Mouse (Mus musculus) limb, embryonic 14.5 days (tissue): ENCODE results near the gene P2ry14. TPM values are rescaled to one million over a fixed set of nuclear protein-coding genes. Genes with fewer than 3 reads are reported as not detected.

Source experiments
- ATAC-seq: fragments of 200-750 bp; cut with Nextera tagmentation; 2 replicates; pipeline ENCODE4 v1.8.0; 2017; ENCODE audit warnings: low read depth, moderate number of reproducible peaks, moderate TSS enrichment; ENCODE audit not compliant: low FRiP score
- DNase-seq: peaks from one replicate; pipeline ENCODE4 v3.0.0-alpha.2; 2015; ENCODE audit warnings: low spot score
- H3K27ac ChIP-seq: fragments of 300-500 bp; sonication (generic); replicated peaks from 2 replicates; pipeline ENCODE4 v1.5.1; 2014; ENCODE audit warnings: low read depth, mild to moderate bottlenecking, low read length, moderate library complexity, mixed read lengths
- H3K27me3 ChIP-seq: fragments of 300-500 bp; sonication (generic); 2 replicates; pipeline ENCODE4 v1.6.1; 2014; ENCODE audit warnings: low read length, mixed read lengths; ENCODE audit not compliant: control insufficient read depth, insufficient read depth
- H3K36me3 ChIP-seq: fragments of 300-500 bp; sonication (generic); 2 replicates; pipeline ENCODE4 v1.6.1; 2014; ENCODE audit warnings: mild to moderate bottlenecking, low read length, moderate library complexity, mixed read lengths; ENCODE audit not compliant: control insufficient read depth, insufficient read depth
- H3K4me1 ChIP-seq: fragments of 300-500 bp; sonication (generic); 2 replicates; pipeline ENCODE4 v1.6.1; 2014; ENCODE audit warnings: antibody characterized with exemption, low read length, mixed read lengths; ENCODE audit not compliant: control insufficient read depth, insufficient read depth
- H3K4me2 ChIP-seq: fragments of 300-500 bp; sonication (generic); replicated peaks from 2 replicates; pipeline ENCODE4 v1.6.1; 2014; ENCODE audit warnings: low read depth, mild to moderate bottlenecking, low read length, moderate library complexity; ENCODE audit not compliant: severe bottlenecking
- H3K4me3 ChIP-seq: fragments of 300-500 bp; sonication (generic); replicated peaks from 2 replicates; pipeline ENCODE4 v1.5.1; 2014; ENCODE audit warnings: low read length
- H3K9ac ChIP-seq: fragments of 300-500 bp; sonication (generic); 2 replicates; pipeline ENCODE4 v1.6.1; 2014; ENCODE audit warnings: mild to moderate bottlenecking, low read depth, low read length, moderate library complexity; ENCODE audit not compliant: severe bottlenecking
- H3K9me3 ChIP-seq: fragments of 300-500 bp; sonication (generic); 2 replicates; pipeline ENCODE4 v1.6.1; 2016; ENCODE audit warnings: low read length; ENCODE audit not compliant: control insufficient read depth
- POLR2A ChIP-seq: fragments of 200-500 bp; IDR thresholded peaks from 2 replicates; pipeline ENCODE4 v1.8.0; 2012; ENCODE audit warnings: inconsistent platforms, mild to moderate bottlenecking, moderate library complexity, borderline replicate concordance; ENCODE audit not compliant: insufficient read depth, insufficient read length; ENCODE audit errors: extremely low read depth
- WGBS: fragments of 180-500 bp; shearing (Covaris S2); extraction: QIAGEN DNeasy Blood & Tissue Kit; methylation state at CpG from one replicate; pipeline ENCODE4 v1.1.7; 2014; 5-methylcytosine and 5-hydroxymethylcytosine counted together
- polyA plus RNA-seq, 2 experiments: library from polyadenylated mRNA; depleted of rRNA in 1 of 2; stranded (reverse) in 1 of 2; unstranded in 1 of 2; fragments of >200 nt; fragmentation: Nextera tagmentation in 1 of 2; extraction: Ambion mirVana in 1 of 2; gene quantifications; 2 replicates each; pipeline versions ENCODE4 v1.2.1 to v1.2.3; 2012 to 2014

The P2ry14 gene
- polyA plus RNA-seq (2012; rRNA removed) (0.36 and 0.38 TPM in 2 replicates), polyA plus RNA-seq (2014; fragmentation: Nextera tagmentation; extraction: Ambion mirVana) (1.6 and 1.8 TPM in 2 replicates)

DNA sequence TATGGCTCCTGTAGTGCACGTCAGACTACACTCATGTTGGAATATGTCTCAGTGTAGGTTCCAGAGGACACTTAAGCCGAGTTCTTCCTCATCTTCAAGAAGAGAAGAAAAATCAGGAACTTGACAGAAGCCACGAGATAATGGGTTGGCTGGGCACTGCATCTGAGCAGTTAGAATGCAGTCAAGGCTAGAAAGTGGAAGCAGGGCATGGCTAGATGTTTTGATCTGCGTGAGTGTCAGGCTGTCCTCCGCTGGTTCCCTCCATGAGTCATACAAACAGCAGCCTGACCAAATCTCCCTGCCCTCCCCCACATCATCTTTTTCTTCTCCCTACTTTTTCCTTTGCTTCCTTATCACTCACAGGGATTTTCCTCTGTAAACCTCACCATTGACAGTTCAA is at the start of gene P2ry14:
Gene P2ry14, minus strand, starts transcription at position 195 of the 400 bp plus-strand sequence.
- ATAC-seq, result no peak
- Histone ChIP-seq H3K4me3 (no peak within 1 kb of the TSS), H3K4me1 (no peaks in the 10 kb centered on the region), H3K9me3 (no peaks in the 10 kb centered on the region), H3K36me3 (no peaks in the 10 kb centered on the region), H3K4me2 (no peak within 1 kb of the TSS), H3K27me3 (no peaks in the 10 kb centered on the region), H3K9ac (no peak within 1 kb of the TSS), H3K27ac (no peak within 1 kb of the TSS)
- 85% methylated on average over 5 of the region's 5 CpGs for WGBS
- TF ChIP-seq POLR2A, result no peak
- DNase-seq, result no peak

DNA sequence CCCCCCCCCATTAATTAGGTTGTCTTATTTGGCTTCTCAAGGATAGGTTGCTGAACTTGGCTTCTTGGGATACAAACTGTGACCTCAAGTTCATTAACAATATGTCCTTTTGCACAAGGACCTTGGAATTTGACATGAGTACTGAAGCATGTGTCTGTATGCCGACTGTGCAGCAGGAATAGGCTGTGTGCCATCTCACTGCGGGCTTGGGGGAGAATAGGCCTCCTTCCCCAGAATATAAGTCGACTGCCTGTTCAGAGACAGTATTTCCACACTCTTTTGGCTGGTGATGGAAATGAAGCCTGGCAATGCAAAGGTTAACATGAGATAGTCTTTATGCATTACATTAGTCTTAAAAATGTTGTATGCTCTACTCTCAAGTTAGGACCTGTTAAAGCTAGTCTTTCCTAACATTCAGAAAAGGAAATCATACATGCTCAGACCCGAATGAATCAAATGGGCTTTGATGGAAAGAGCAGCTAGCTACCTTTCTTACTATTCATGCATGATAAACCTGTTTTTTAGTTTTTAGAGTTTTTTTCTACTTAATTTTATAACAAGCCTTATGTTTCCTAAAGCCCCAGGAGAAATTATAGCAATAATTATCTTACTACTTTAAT is 44.0 kb upstream of the P2ry14 start:
- ATAC-seq (no peak), DNase-seq (no peak)
- no peak for TF ChIP-seq POLR2A
- Histone ChIP-seq H3K9me3 (no peaks in the 10 kb centered on the region), H3K27me3 (no peaks in the 10 kb centered on the region), H3K4me2 (no peak overlapping the region), H3K4me1 (no peaks in the 10 kb centered on the region), H3K9ac (no peak overlapping the region), H3K36me3 (no peaks in the 10 kb centered on the region), H3K27ac (no peak overlapping the region), H3K4me3 (no peak overlapping the region)
- WGBS, result 74% methylated on average over 4 of the region's 4 CpGs

GRCm38 (mm10) chr3:59194938-59195337 is 41.5 kb upstream of the P2ry14 start, which contains the start of gene Gpr87:
TSS of gene Gpr87 (minus strand) at chr3:59195104.
- TF ChIP-seq POLR2A, result no peak
- H3K9me3 ChIP-seq, result no peaks in the 10 kb centered on the region
- H3K4me3 ChIP-seq, result no peak within 1 kb of the TSS
- H3K27ac ChIP-seq, result peak within 1 kb of the TSS; percentile 14; the same call in 1 of the 2 replicates
- no peaks in the 10 kb centered on the region for H3K27me3 ChIP-seq
- ATAC-seq (no peak), DNase-seq (no peak)
- no peaks in the 10 kb centered on the region for H3K4me1 ChIP-seq
- no peak within 1 kb of the TSS for H3K9ac ChIP-seq
- H3K36me3 ChIP-seq, result no peaks in the 10 kb centered on the region
- no peak within 1 kb of the TSS for H3K4me2 ChIP-seq
- 78% methylated on average over 7 of the region's 7 CpGs for WGBS

- Histone ChIP-seq H3K9ac (no peak overlapping the region), H3K27me3 (no peaks in the 10 kb centered on the region), H3K36me3 (no peaks in the 10 kb centered on the region), H3K9me3 (no peaks in the 10 kb centered on the region), H3K4me1 (no peaks in the 10 kb centered on the region), H3K4me3 (no peak overlapping the region), H3K27ac (no peak overlapping the region; the same call in 1 of the 2 replicates), H3K4me2 (no peak overlapping the region)
- 86% methylated on average over 7 of the region's 7 CpGs for WGBS
- TF ChIP-seq POLR2A, result no peak
- DNase-seq (no peak), ATAC-seq (no peak)
Observed at GRCm38 (mm10) chr3:59194099-59194498, 40.7 kb upstream of the P2ry14 start.

GRCm38 (mm10) chr3:59191674-59192073 is 38.3 kb upstream of the P2ry14 start:
- no peak for TF ChIP-seq POLR2A
- 90% methylated on average over 6 of the region's 6 CpGs for WGBS
- H3K4me3 ChIP-seq, result no peak overlapping the region

More at GRCm38 (mm10) chr3:59191674-59192073, 38.3 kb upstream of the P2ry14 start:
- DNase-seq (no peak), ATAC-seq (no peak)
- no peak overlapping the region for H3K4me2 ChIP-seq
- no peaks in the 10 kb centered on the region for H3K36me3 ChIP-seq
- H3K27ac ChIP-seq, result no peak overlapping the region
- no peaks in the 10 kb centered on the region for H3K27me3 ChIP-seq
- H3K4me1 ChIP-seq, result no peaks in the 10 kb centered on the region
- no peak overlapping the region for H3K9ac ChIP-seq
- no peaks in the 10 kb centered on the region for H3K9me3 ChIP-seq
